Mouse (Mus musculus): ENCODE results near the gene Lag3. TPM values are rescaled to one million over a fixed set of nuclear protein-coding genes. Genes with fewer than 3 reads are reported as not detected.

Gene Lag3
- total RNA-seq, 4 experiments from 2014 or later = 2.4 to 12.6 (median 6.8) TPM

GRCm38 (mm10) chr6:124860511-124860910 is 51.0 kb downstream of the Lag3 start:
- no peak for DNase-seq (ENCODE audit: low spot score in 2 of 2)

- DNase-seq (ENCODE audit: low spot score in 2 of 2) = peak; percentile 74 to 89
Observed at GRCm38 (mm10) chr6:124859725-124860124, 51.8 kb downstream of the Lag3 start.

DNA sequence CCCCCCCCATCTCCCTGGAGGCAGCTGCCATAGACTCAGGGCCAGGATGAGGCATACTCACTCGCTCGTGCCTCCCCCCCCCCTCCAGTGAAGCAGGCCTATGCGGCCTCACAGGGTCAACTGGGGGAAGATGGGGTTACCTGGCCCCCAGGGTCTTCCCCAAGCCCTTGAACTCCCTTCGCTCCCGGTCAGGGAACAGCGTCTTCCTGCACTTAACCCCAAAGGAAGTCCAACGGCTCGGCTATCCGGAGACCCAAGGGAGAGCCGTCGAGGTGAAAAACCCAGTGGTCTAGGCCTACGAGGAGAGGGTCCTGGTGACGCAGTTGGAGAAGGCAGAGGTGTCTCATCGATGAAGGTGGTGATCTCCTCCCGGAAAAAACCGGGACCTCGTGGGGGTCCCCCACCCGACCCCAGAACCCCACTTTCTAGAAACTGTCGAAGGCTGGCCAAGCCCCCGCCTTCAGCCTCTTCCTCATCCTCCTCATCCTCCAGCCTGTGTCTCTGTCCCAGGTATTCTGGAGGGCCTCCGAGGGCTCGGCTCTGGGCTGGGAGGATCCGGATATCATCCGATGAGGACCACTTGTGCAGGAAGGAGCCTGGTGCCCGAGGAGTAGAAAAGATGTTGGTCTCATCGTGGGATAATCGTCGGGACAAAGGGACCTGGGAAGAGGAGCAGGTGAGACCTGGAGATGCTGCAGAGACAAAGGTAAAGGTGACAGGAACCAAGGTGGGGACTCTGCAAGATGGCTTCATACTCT is 52.8 kb downstream of the Lag3 start:
- no peak for DNase-seq (ENCODE audit: low spot score in 2 of 2)

DNA sequence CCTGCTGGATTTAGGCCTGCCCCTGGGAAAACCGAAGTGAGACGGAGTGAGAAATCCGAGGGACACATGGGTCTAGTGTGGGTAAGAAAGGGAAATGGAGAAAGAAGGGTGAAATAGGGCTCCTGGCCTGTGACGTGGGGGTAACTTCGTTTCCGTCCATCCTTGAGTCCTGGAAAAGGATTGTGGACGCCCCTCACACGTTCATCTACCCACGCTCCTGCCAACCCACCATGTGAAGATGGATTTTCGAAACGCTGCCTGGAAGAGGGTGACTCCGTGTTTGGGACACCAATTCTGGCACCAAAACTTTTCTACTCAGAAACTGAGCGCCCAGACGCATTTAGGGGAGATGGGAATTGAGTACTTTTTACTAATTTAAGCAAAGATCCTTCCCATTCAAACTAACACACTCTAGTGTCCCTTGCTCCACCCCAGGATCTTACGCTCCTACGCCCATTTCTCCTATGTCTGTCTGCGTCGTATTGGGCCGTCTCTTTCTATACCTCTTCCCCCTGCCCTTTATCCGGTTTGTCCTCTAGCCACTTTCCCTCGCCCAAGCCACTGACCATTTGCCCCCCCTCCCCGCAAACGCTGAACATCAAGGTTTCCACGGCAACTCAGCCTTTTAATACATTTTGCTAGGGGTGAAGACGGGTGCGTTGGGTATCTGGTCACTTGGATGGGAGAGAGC is 53.5 kb downstream of the Lag3 start:
- no peak for DNase-seq (ENCODE audit: low spot score in 2 of 2)

- peak; percentile 70 to 86 for DNase-seq (ENCODE audit: low spot score in 2 of 2)
Observed at GRCm38 (mm10) chr6:124856916-124857839, 54.3 kb downstream of the Lag3 start, which contains the start of gene P3h3. P3h3 (minus strand) TSS chr6:124857752.

DNA sequence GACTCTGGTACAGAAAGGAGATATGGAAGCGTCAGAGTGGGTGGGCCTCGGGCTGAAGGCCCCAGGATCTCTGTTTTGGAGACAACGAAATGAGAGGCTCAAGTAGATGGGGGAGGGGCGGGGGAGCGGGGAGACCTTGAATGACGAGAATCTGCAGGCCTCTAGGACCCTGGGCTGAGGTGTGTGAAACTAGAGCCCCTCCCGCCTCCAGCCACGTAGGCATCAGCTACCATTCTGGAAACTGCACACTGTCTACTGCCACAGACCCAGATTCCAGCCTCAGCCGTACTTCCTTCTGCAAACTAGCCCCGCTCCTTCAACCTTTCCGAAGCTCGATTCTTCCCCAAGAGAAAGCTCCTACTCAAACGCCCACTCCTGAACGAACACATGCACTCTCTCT is 55.2 kb downstream of the Lag3 start:
- DNase-seq (ENCODE audit: low spot score in 2 of 2) = peak; percentile 34 to 69

DNA sequence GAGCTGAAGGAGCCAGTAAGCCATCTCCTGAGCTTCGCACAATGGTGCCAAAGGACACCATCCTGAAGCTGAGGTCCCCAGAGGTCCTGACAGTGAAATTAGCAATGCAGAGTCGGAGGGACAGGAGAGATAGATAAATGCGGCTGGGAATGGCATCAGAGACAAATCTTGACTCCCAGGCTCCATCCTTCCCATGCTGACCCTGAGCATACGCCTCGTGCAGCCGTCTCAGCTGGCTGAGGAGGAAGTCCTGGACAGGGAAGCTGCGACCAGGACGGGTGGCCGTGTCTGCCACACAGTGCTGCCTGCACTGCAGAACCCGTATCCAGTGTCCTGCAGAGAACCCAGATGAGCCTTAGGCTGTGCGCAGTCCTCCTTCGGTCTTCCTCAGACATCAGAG is 56.9 kb downstream of the Lag3 start:
- no peak for DNase-seq (ENCODE audit: low spot score in 2 of 2)

Other genes starting within 250 kb of the Lag3 start
- 10 to 100 TPM; 22.6 to 34.6 (median 26.1) TPM for gene Lpcat3, start 248.7 kb downstream of the Lag3 start, total RNA-seq (2022)
- 10 to 100 TPM; 41.0 to 48.1 (median 43.4) TPM for gene Emg1, start 199.5 kb downstream of the Lag3 start, total RNA-seq (2022)
- 100 to 1,000 TPM; 111 to 126 (median 116) TPM for gene Phb2, start 199.4 kb downstream of the Lag3 start, total RNA-seq (2022)
- gene Ptpn6, start 173.0 kb downstream of the Lag3 start, total RNA-seq (2022) = 10 to 100 TPM in 2 of 4 experiments, 1 to 10 TPM in 2; 2.3 to 15.0 (median 7.9) TPM
- gene Grcc10, start 170.3 kb downstream of the Lag3 start, total RNA-seq (2022) = 100 to 1,000 TPM; 301 to 323 (median 310) TPM
- gene Gm45234, start 155.7 kb downstream of the Lag3 start, total RNA-seq (2022) = not detected
- 100 to 1,000 TPM; 146 to 166 (median 159) TPM for gene Atn1, start 155.2 kb downstream of the Lag3 start, total RNA-seq (2022)
- gene Eno2, start 142.0 kb downstream of the Lag3 start, total RNA-seq (2022) = 1,000 to 10,000 TPM; 1,117 to 1,267 (median 1,165) TPM
- gene Lrrc23, start 132.0 kb downstream of the Lag3 start, total RNA-seq (2022) = 1 to 10 TPM; 2.3 to 3.4 (median 2.7) TPM
- gene Spsb2, start 103.0 kb downstream of the Lag3 start, total RNA-seq (2022) = 1 to 10 TPM; 4.0 to 5.8 (median 5.0) TPM
- gene Tpi1, start 97.4 kb downstream of the Lag3 start, total RNA-seq (2022) = 100 to 1,000 TPM; 794 to 847 (median 813) TPM
- 100 to 1,000 TPM; 200 to 215 (median 204) TPM for gene Usp5, start 82.2 kb downstream of the Lag3 start, total RNA-seq (2022)
- gene Cdca3, start 82.2 kb downstream of the Lag3 start, total RNA-seq (2022) = 1 to 10 TPM in 1 of 4 experiments, under 1 TPM in 3; 0.49 to 1.0 (median 0.80) TPM
- under 1 TPM in 3 of 4 experiments, not detected in 1; 0.20 to 0.87 (median 0.53) TPM for gene Gnb3, start 71.4 kb downstream of the Lag3 start, total RNA-seq (2022)
- gene P3h3, start 54.0 kb downstream of the Lag3 start, total RNA-seq (2022) = 10 to 100 TPM; 18.5 to 25.6 (median 20.6) TPM
- 100 to 1,000 TPM; 202 to 224 (median 204) TPM for gene Gpr162, start 47.7 kb downstream of the Lag3 start, total RNA-seq (2022)
- 10 to 100 TPM; 13.4 to 17.2 (median 15.9) TPM for gene Cd4, start 23.5 kb downstream of the Lag3 start, total RNA-seq (2022)
- 100 to 1,000 TPM; 915 to 964 (median 945) TPM for gene Ptms, start 8.4 kb upstream of the Lag3 start, total RNA-seq (2022)
- 100 to 1,000 TPM; 578 to 635 (median 620) TPM for gene Mlf2, start 19.7 kb upstream of the Lag3 start, total RNA-seq (2022)
- gene Cops7a, start 53.8 kb upstream of the Lag3 start, total RNA-seq (2022) = 100 to 1,000 TPM; 154 to 177 (median 165) TPM
- 100 to 1,000 TPM; 146 to 232 (median 185) TPM for gene Pianp, start 85.0 kb upstream of the Lag3 start, total RNA-seq (2022)
- gene Zfp384, start 97.4 kb upstream of the Lag3 start, total RNA-seq (2022) = 10 to 100 TPM; 36.8 to 48.5 (median 40.5) TPM
- 10 to 100 TPM; 52.5 to 59.2 (median 54.2) TPM for gene Ing4, start 128.1 kb upstream of the Lag3 start, total RNA-seq (2022)
- 10 to 100 TPM in 2 of 4 experiments, 1 to 10 TPM in 2; 8.6 to 12.1 (median 10.1) TPM for gene Acrbp, start 138.0 kb upstream of the Lag3 start, total RNA-seq (2022)
- 1 to 10 TPM in 2 of 4 experiments, under 1 TPM in 2; 0.44 to 1.9 (median 0.82) TPM for gene Lpar5, start 156.2 kb upstream of the Lag3 start, total RNA-seq (2022)
- 100 to 1,000 TPM; 161 to 176 (median 173) TPM for gene Chd4, start 184.3 kb upstream of the Lag3 start, total RNA-seq (2022)
- gene Nop2, start 220.2 kb upstream of the Lag3 start, total RNA-seq (2022) = 10 to 100 TPM; 25.4 to 28.2 (median 27.2) TPM
- 10 to 100 TPM; 62.0 to 68.5 (median 66.4) TPM for gene Iffo1, start 233.5 kb upstream of the Lag3 start, total RNA-seq (2022)

Measured in left cerebral cortex, adult 8-10 months (tissue).